Mouse (Mus musculus): ENCODE data around the gene Rps15. TPM values are rescaled to one million over a fixed set of nuclear protein-coding genes. Genes with fewer than 3 reads are reported as not detected.

The Rps15 gene
- polyA plus RNA-seq, 1 experiment = 2,204 TPM

DNA sequence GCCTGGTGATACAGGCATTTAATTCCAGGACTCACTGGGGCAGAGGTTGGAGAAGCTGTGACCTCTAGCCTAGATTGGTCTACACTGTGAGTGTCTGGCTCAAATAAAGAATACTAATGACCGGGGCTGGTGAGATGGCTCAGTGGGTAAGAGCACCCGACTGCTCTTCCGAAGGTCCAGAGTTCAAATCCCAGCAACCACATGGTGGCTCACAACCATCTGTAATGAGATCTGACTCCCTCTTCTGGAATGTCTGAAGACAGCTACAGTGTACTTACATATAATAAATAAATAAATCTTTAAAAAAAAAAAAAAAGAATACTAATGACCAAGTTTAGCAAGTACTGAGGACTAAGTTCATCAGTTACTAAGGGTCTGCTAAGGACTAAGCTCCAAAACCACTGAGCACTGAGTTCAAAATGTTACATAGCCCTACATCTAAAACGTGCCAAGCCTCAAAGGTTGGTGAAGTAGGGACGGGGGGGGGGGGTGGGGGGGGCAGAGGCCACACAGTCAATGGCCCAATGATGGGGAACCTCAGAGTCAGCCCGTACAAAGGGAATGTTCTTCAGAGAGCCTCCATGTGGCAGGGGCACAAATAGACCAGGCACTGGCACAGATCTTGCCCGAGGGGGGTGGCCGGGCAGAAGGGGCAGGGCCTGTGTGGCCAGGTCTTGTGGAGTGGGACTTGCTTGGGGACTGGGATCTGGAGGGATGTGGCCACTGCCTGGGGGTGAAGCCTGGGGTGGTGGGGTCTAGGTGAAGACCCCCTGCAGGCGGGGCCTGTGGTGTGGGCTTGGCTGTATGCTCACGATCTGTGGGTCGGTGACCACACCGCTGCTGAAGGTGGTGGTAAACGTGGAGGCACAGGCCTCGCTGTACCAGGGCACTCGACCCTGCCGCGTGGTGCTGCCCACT, 32.1 kb downstream of the Rps15 start:
- H3K27me3 ChIP-seq (ENCODE audit: control insufficient read depth, insufficient read depth, low read length) = no peaks in the 10 kb centered on the region
- 86% methylated on average over 17 of the region's 17 CpGs for WGBS
- H3K4me3 ChIP-seq (ENCODE audit: extremely low read depth, insufficient read depth, insufficient read length) = no peak overlapping the region
- DNase-seq (ENCODE audit: low read depth in 1 of 2, low spot score in 2 of 2) = no peak
- TF ChIP-seq CTCF (IDR thresholded peaks at IDR 0.05; ENCODE audit: extremely low read depth, insufficient read depth, insufficient read length, insufficient replicate concordance) (no peak), POLR2A (IDR thresholded peaks at IDR 0.05; ENCODE audit: low read depth, low read length) (no peak)
- no peak overlapping the region for H3K27ac ChIP-seq (ENCODE audit: insufficient read depth, low read length)
- no peaks in the 10 kb centered on the region for H3K36me3 ChIP-seq (ENCODE audit: control insufficient read depth, insufficient read depth, low read length)
- peaks cover 28% of the 10 kb centered on the region for H3K4me1 ChIP-seq (ENCODE audit: control insufficient read depth, insufficient read depth, insufficient read length)

DNA sequence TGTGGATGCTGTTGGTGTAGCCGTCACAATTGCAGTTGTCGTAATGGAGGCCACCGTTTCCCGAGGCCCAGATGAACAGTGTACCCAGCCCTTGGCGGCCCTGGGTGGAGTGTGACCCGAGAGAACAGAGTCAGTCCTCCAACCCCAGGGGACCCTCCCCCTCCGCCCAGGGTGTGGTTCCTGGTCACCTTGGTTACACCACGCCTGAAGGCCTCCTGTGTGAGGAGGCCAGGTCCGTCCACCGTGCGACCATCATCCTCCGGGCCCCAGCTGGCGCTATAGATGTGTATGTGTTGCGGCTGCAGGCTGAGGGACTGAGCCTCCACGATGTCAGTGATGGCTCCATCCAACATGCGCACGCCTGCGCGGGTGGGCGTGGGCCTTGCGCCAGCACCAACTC, 32.8 kb downstream of the Rps15 start:
- H3K4me3 ChIP-seq (ENCODE audit: extremely low read depth, insufficient read depth, insufficient read length) = no peak overlapping the region
- H3K36me3 ChIP-seq (ENCODE audit: control insufficient read depth, insufficient read depth, low read length) = no peaks in the 10 kb centered on the region
- 87% methylated on average over 21 of the region's 21 CpGs for WGBS
- no peaks in the 10 kb centered on the region for H3K27me3 ChIP-seq (ENCODE audit: control insufficient read depth, insufficient read depth, low read length)
- peaks cover 25% of the 10 kb centered on the region for H3K4me1 ChIP-seq (ENCODE audit: control insufficient read depth, insufficient read depth, insufficient read length)
- H3K27ac ChIP-seq (ENCODE audit: insufficient read depth, low read length) = no peak overlapping the region
- DNase-seq (ENCODE audit: low read depth in 1 of 2, low spot score in 2 of 2) = no peak
- no peak for TF ChIP-seq CTCF (IDR thresholded peaks at IDR 0.05; ENCODE audit: extremely low read depth, insufficient read depth, insufficient read length, insufficient replicate concordance)
- TF ChIP-seq POLR2A (IDR thresholded peaks at IDR 0.05; ENCODE audit: low read depth, low read length) = no peak

DNA sequence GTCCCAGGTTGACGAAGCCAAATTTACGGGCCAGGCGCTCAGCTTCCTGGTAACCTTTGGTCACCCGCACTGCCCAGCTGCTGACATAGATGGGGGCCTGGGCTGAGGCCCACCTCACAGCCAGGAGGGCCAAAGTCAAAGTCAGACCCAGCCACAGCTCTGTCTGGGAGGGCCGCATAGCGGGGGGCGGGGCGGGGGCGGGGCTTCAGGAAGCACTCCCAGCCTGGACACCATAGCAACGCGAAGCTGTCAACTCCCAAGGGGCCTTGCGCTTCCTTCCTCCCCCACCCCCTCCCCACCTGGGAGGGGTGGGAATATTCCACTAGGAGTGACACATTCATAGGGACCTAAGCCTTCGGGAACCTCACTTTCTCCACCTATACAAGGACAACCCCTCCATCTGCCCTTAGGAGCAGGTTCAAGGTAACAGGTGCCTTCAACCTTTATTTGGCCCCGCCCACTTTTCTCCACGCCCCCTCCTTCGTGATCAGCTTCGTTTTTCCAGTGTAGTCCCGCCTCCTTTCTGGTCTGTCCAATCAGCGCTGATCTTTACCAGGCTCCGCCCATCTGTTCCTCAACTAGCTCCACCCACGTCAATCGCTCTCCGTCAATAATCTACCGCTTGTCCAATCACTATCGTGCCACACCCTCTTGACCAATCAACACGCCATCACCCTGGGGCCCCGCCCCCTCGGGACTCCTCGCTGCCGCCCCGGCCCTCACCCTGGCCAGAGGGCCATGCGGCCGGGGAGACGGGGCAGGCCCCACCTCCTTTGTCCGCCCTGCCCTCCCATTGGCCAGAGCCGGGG, 37.2 kb downstream of the Rps15 start, which contains the start of the genes Pcsk4 and Reep6:
TSS of gene Pcsk4 (minus strand) at position 226 of the 809 bp plus-strand sequence.
TSS of gene Reep6 (plus strand) at position 681 of the 809 bp plus-strand sequence.
- H3K27me3 ChIP-seq (ENCODE audit: control insufficient read depth, insufficient read depth, low read length) = no peaks in the 10 kb centered on the region
- H3K27ac ChIP-seq (ENCODE audit: insufficient read depth, low read length) = no peak within 1 kb of the TSS
- peak within 1 kb of the TSS; percentile 54; the same call in 1 of the 2 replicates for H3K4me3 ChIP-seq (ENCODE audit: extremely low read depth, insufficient read depth, insufficient read length)
- no peaks in the 10 kb centered on the region for H3K36me3 ChIP-seq (ENCODE audit: control insufficient read depth, insufficient read depth, low read length)
- no peaks in the 10 kb centered on the region; the same call in 1 of the 2 replicates for H3K4me1 ChIP-seq (ENCODE audit: control insufficient read depth, insufficient read depth, insufficient read length)
- DNase-seq (ENCODE audit: low read depth in 1 of 2, low spot score in 2 of 2) = peak; percentile 87 to 88
- 10% methylated on average over 36 of the region's 36 CpGs for WGBS
- TF ChIP-seq POLR2A (IDR thresholded peaks at IDR 0.05; ENCODE audit: low read depth, low read length) = no peak
- no peak for TF ChIP-seq CTCF (IDR thresholded peaks at IDR 0.05; ENCODE audit: extremely low read depth, insufficient read depth, insufficient read length, insufficient replicate concordance)

DNA sequence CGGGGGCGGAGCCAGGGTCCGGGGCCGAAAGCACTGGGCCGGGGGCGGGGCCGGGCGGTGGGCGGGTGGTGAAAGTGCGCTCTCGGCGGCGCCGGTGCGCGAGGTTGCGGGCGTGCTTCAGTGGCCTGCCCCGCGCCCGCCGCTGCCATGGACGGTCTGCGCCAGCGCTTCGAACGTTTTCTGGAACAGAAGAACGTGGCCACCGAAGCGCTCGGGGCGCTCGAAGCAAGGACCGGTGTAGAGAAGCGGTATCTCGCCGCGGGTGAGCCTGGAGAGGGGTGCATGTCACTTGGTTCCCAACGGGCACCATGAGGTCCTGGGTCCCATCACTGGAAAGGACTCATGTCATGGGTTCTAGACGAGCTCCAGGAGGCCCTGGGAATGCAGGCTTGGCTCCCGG, 37.8 kb downstream of the Rps15 start:
- no peaks in the 10 kb centered on the region; the same call in 1 of the 2 replicates for H3K4me1 ChIP-seq (ENCODE audit: control insufficient read depth, insufficient read depth, insufficient read length)
- H3K36me3 ChIP-seq (ENCODE audit: control insufficient read depth, insufficient read depth, low read length) = no peaks in the 10 kb centered on the region
- peak overlapping the region; percentile 54; the same call in 1 of the 2 replicates for H3K4me3 ChIP-seq (ENCODE audit: extremely low read depth, insufficient read depth, insufficient read length)
- no peaks in the 10 kb centered on the region for H3K27me3 ChIP-seq (ENCODE audit: control insufficient read depth, insufficient read depth, low read length)
- WGBS = 4% methylated on average over 35 of the region's 41 CpGs
- no peak overlapping the region for H3K27ac ChIP-seq (ENCODE audit: insufficient read depth, low read length)
- TF ChIP-seq CTCF (IDR thresholded peaks at IDR 0.05; ENCODE audit: extremely low read depth, insufficient read depth, insufficient read length, insufficient replicate concordance) (no peak), POLR2A (IDR thresholded peaks at IDR 0.05; ENCODE audit: low read depth, low read length) (no peak)
- no peak for DNase-seq (ENCODE audit: low read depth in 1 of 2, low spot score in 2 of 2)

DNA sequence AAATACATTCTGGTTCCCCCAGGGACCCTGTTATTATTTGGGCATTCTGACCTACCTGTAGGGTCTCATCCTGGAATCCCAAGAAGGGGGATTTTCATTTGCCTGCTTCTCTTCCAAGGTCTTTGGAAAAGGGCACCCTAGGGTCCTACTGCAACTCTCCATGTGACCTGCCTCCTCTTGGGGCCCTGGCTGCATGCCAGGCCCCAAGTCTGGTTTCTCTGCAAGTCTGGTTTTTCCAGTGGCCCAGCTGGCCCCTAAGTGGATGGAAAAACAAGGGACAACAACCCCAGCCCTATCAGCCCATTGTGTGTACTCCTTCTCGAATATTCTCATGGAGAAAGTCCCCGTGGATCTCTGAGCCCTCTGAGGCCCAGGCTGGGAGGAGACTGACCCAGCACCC, 38.6 kb downstream of the Rps15 start:
- no peaks in the 10 kb centered on the region; the same call in 1 of the 2 replicates for H3K4me1 ChIP-seq (ENCODE audit: control insufficient read depth, insufficient read depth, insufficient read length)
- H3K4me3 ChIP-seq (ENCODE audit: extremely low read depth, insufficient read depth, insufficient read length) = no peak overlapping the region
- 77% methylated on average over 2 of the region's 2 CpGs for WGBS
- H3K27me3 ChIP-seq (ENCODE audit: control insufficient read depth, insufficient read depth, low read length) = no peaks in the 10 kb centered on the region
- H3K36me3 ChIP-seq (ENCODE audit: control insufficient read depth, insufficient read depth, low read length) = no peaks in the 10 kb centered on the region
- DNase-seq (ENCODE audit: low read depth in 1 of 2, low spot score in 2 of 2) = no peak
- H3K27ac ChIP-seq (ENCODE audit: insufficient read depth, low read length) = no peak overlapping the region
- no peak for TF ChIP-seq POLR2A (IDR thresholded peaks at IDR 0.05; ENCODE audit: low read depth, low read length)
- no peak for TF ChIP-seq CTCF (IDR thresholded peaks at IDR 0.05; ENCODE audit: extremely low read depth, insufficient read depth, insufficient read length, insufficient replicate concordance)

DNA sequence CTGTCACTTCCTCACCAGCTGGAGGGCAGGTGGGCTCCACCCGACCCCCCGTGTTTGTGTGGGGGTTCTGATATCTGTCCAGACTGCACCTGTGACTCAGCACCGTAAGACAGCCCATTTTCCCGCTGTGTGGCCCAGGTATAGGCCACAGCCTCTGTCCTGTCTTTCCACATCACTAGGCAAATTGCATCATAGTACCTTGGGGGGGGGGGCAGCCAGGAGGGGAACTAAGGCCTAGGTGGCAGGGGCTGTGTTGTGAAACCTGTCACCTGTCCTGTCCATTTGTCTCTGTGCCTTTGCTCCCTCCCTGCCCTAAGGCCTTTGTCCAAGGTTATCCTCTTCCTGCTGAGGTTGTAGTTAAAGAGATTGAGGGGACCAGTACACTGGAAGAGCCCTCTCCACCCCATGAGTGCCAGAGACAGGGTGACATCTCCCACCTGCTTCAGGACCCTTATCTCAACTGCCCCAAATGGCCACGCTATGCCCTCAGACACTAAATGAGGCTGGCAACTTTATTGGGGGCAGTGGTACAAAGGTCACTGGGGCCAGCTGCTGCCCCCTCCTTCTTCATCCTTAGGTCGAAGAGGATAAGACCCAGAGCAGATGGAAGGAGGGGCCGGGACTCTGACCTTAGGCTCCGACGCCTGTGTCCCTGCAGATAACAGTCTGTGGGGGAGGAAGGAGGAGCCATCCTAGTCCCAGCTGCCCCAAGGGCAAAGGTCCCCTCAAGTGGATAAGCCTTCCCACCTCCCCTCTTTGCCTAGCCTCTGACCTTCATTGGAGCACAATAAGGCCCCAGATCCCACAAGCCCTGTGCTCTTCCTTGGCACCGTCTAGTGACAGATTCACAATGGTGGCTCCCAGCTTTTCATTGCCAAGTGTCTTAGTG, 39.6 kb downstream of the Rps15 start:
- Histone ChIP-seq H3K27ac (ENCODE audit: insufficient read depth, low read length) (no peak overlapping the region; the same call in 1 of the 2 replicates), H3K4me3 (ENCODE audit: extremely low read depth, insufficient read depth, insufficient read length) (no peak overlapping the region)
- no peak for DNase-seq (ENCODE audit: low read depth in 1 of 2, low spot score in 2 of 2)

More for the DNA sequence above, 39.6 kb downstream of the Rps15 start:
- no peak for TF ChIP-seq POLR2A (IDR thresholded peaks at IDR 0.05; ENCODE audit: low read depth, low read length)
- TF ChIP-seq CTCF (IDR thresholded peaks at IDR 0.05; ENCODE audit: extremely low read depth, insufficient read depth, insufficient read length, insufficient replicate concordance) = no peak
- H3K27me3 ChIP-seq (ENCODE audit: control insufficient read depth, insufficient read depth, low read length) = no peaks in the 10 kb centered on the region
- WGBS = 76% methylated on average over 10 of the region's 10 CpGs
- H3K4me1 ChIP-seq (ENCODE audit: control insufficient read depth, insufficient read depth, insufficient read length) = no peaks in the 10 kb centered on the region; the same call in 1 of the 2 replicates
- no peaks in the 10 kb centered on the region for H3K36me3 ChIP-seq (ENCODE audit: control insufficient read depth, insufficient read depth, low read length)

Measured in spleen, adult 2 months (tissue).